Mouse (Mus musculus) heart, postnatal 0 days (tissue): ENCODE results near the gene Snx32. TPM values are rescaled to one million over a fixed set of nuclear protein-coding genes. Genes with fewer than 3 reads are reported as not detected.

Experiments
- ATAC-seq: fragments of 200-750 bp; cut with Nextera tagmentation; 2 replicates; pipeline ENCODE4 v1.8.0; 2017; ENCODE audit warnings: low read depth, moderate number of reproducible peaks, moderate library complexity; ENCODE audit not compliant: insufficient read depth
- DNase-seq: peaks from one replicate; pipeline ENCODE4 v3.0.0-alpha.2; 2016; ENCODE audit warnings: low spot score
- H3K27ac ChIP-seq: fragments of 300-500 bp; sonication (generic); 2 replicates; pipeline ENCODE4 v1.5.1; 2014; ENCODE audit warnings: low read depth, mild to moderate bottlenecking
- H3K27me3 ChIP-seq: fragments of 300-500 bp; sonication (generic); 2 replicates; pipeline ENCODE4 v1.6.1; 2014; ENCODE audit warnings: low read length, mixed read lengths; ENCODE audit not compliant: control insufficient read depth, insufficient read depth
- H3K36me3 ChIP-seq: fragments of 300-500 bp; sonication (generic); replicated peaks from 2 replicates; pipeline ENCODE4 v1.6.1; 2014; ENCODE audit warnings: low read length, mixed read lengths; ENCODE audit not compliant: control insufficient read depth, insufficient read depth
- H3K4me1 ChIP-seq: fragments of 300-500 bp; sonication (generic); 2 replicates; pipeline ENCODE4 v1.6.1; 2014; ENCODE audit warnings: antibody characterized with exemption; ENCODE audit not compliant: control insufficient read depth, insufficient read depth
- H3K4me2 ChIP-seq: fragments of 300-500 bp; sonication (generic); 2 replicates; pipeline ENCODE4 v1.6.1; 2014; ENCODE audit warnings: low read depth, mild to moderate bottlenecking, low read length, moderate library complexity
- H3K4me3 ChIP-seq: fragments of 300-500 bp; sonication (generic); 2 replicates; pipeline ENCODE4 v1.5.1; 2014; ENCODE audit warnings: low read depth, low read length
- H3K9ac ChIP-seq: fragments of 300-500 bp; sonication (generic); replicated peaks from 2 replicates; pipeline ENCODE4 v1.6.1; 2014; ENCODE audit warnings: low read depth, low read length, mixed read lengths
- H3K9me3 ChIP-seq: fragments of 300-500 bp; sonication (generic); replicated peaks from 2 replicates; pipeline ENCODE4 v1.6.1; 2016; ENCODE audit warnings: low read length; ENCODE audit not compliant: control insufficient read depth
- CTCF ChIP-seq: IDR thresholded peaks from 2 replicates; pipeline ENCODE4 v1.5.1; 2016; ENCODE audit warnings: antibody characterized with exemption, control low read depth, low read depth
- EP300 ChIP-seq: IDR thresholded peaks from 2 replicates; pipeline ENCODE4 v1.6.1; 2016; ENCODE audit warnings: antibody characterized with exemption, low read depth
- WGBS: fragments of 180-500 bp; shearing (Covaris S2); extraction: QIAGEN DNeasy Blood & Tissue Kit; methylation state at CpG from one replicate; pipeline ENCODE4 v1.1.7; 2014; 5-methylcytosine and 5-hydroxymethylcytosine counted together
- polyA plus RNA-seq: library from polyadenylated mRNA; unstranded; fragments of >200 nt; fragmentation: Nextera tagmentation; extraction: Ambion mirVana; gene quantifications from 2 replicates; pipeline ENCODE4 v1.2.1, GENCODE M21; 2015
- total RNA-seq: library from RNA; depleted of rRNA; stranded (reverse); fragments of >200 nt; gene quantifications from 2 replicates; pipeline ENCODE4 v1.2.3, GENCODE M21; 2014; ENCODE audit warnings: low replicate concordance

Snx32 gene
- total and polyA plus RNA-seq, 2 experiments from 2014 or later, result 9.1 to 22.6 TPM

DNA sequence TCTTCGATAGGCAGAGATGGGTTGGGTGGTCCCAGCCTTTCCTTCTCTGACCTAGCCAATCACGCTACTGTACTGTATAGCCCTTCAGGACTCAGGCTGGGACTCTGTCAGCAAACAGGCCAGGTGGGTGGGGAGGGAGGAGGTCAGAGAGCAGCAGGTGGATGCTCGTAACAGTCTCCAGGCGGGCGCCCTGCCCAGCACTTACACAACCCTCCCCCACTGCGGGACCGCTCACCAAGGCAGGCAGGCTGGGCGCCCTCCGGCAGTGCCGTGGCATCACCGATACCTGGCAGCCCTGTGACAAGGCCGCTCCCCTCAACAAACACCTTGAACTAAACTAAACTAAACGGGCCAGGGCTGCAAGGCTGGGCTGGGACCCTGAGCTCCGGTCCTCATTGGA lies 43.9 kb upstream of the Snx32 start:
- Histone ChIP-seq H3K27me3 (peaks cover 36% of the 10 kb centered on the region), H3K27ac (no peak overlapping the region), H3K4me2 (no peak overlapping the region), H3K9ac (no peak overlapping the region), H3K4me3 (no peak overlapping the region), H3K9me3 (no peaks in the 10 kb centered on the region), H3K36me3 (no peaks in the 10 kb centered on the region), H3K4me1 (no peaks in the 10 kb centered on the region)
- DNase-seq (no peak), ATAC-seq (no peak)
- TF ChIP-seq CTCF (no peak), EP300 (no peak)
- 81% methylated on average over 14 of the region's 14 CpGs for WGBS

DNA sequence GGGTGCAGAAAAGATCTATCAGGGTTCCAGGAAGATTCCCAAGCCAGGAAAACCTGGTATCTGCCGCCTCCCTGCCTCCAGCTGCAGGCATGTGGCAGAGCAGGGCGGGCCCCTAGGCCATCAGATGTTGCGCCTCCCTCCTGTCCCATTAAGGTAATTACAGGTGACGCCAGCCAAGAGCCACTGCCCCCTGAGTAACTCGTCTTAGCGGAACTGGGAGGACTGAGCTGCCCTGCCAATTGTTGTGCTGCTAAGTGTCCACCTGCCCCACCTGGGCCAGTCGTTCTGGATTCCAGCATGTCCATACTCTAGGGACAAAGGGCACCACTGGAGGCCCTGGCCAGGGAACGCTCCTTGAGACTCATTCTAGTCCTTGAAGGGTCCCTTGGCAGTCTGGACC lies 43.5 kb upstream of the Snx32 start:
- ATAC-seq (no peak), DNase-seq (no peak)
- Histone ChIP-seq H3K4me1 (no peaks in the 10 kb centered on the region), H3K4me2 (no peak overlapping the region), H3K9me3 (no peaks in the 10 kb centered on the region), H3K27me3 (peaks cover 31% of the 10 kb centered on the region), H3K36me3 (no peaks in the 10 kb centered on the region), H3K27ac (no peak overlapping the region), H3K9ac (no peak overlapping the region), H3K4me3 (no peak overlapping the region)
- no peak for TF ChIP-seq EP300
- no peak for TF ChIP-seq CTCF
- WGBS, result 69% methylated on average over 8 of the region's 8 CpGs

DNA sequence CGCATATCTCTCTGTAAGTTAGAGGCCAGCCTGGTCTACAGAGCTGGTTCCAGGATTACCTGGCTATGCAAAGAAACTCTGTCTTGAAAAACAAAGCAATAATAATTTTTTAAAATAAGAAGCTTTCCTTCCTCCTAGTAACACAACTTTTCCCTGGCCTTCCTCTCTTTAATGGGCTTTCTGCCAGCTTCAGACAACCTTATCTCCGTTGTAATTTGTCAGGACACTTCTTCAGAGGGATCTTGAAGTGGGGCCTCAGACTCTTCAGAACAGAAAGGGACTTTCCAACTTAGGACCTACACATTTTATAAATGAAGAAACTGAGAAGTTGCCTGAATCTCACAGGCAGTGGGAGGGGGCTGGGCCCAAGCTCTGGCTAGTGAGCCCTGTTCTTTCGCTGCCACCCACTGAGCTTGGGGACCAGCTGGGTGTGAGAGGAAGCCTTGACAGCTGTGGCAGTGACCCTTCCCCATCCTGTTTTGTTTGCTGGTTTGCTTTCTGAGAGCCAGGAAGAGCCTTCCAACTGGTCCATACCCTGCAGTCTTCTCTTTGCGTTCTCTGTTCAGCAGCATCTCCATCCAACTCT lies 37.2 kb upstream of the Snx32 start:
- ATAC-seq (no peak), DNase-seq (no peak)
- no peak overlapping the region for H3K4me3 ChIP-seq
- H3K9me3 ChIP-seq, result no peaks in the 10 kb centered on the region
- H3K36me3 ChIP-seq, result no peaks in the 10 kb centered on the region
- no peak overlapping the region for H3K4me2 ChIP-seq
- H3K9ac ChIP-seq, result no peak overlapping the region
- H3K27ac ChIP-seq, result no peak overlapping the region
- TF ChIP-seq EP300 (no peak), CTCF (no peak)
- H3K27me3 ChIP-seq, result no peaks in the 10 kb centered on the region
- WGBS, result 53% methylated on average over 4 of the region's 4 CpGs
- H3K4me1 ChIP-seq, result no peaks in the 10 kb centered on the region

DNA sequence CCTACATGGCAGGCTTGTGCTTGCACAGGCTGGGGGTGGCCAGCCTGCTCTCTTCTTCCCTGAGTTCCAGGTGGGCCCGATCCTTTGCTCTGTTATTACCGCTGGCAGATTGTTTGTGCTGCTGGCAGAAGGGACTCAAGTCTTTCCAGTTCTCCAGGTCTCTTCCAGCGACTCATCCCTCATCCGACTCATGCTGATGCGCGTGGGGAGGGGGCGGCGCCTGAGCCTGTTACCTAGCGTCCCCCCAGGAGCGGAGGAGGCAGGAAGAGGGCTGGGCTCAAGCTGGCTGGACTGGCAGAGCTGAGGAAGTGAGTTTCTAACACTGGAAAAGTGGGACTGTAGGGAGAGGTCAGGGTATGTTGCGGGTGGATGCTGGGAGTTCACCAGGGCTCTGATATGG lies 33.7 kb upstream of the Snx32 start:
- Histone ChIP-seq H3K4me2 (no peak overlapping the region), H3K27ac (no peak overlapping the region), H3K4me1 (no peaks in the 10 kb centered on the region), H3K9ac (no peak overlapping the region), H3K27me3 (no peaks in the 10 kb centered on the region), H3K9me3 (no peaks in the 10 kb centered on the region), H3K4me3 (no peak overlapping the region), H3K36me3 (no peaks in the 10 kb centered on the region)
- 62% methylated on average over 11 of the region's 11 CpGs for WGBS
- TF ChIP-seq CTCF (no peak), EP300 (no peak)
- no peak for DNase-seq
- ATAC-seq, result no peak

DNA sequence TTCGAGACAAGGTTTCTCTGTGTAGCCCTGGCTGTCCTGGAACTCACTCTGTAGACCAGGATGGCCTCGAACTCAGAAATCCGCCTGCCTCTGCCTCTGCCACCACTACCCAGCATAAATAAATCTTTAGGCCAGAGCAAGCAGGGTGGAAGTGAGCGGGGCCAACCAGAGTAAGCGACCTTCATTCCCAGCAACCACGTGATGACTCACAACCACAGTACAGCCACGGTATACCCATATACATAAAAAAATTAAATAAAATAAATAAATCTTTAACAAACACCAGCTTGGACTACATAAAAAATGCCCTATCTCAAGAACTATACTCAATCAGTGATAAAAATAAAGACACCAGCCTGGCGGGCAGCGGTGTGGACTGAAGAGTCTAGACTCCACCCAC lies 33.0 kb upstream of the Snx32 start:
- TF ChIP-seq CTCF (no peak), EP300 (no peak)
- no peak overlapping the region for H3K4me2 ChIP-seq
- H3K36me3 ChIP-seq, result no peaks in the 10 kb centered on the region
- H3K27me3 ChIP-seq, result no peaks in the 10 kb centered on the region
- DNase-seq, result no peak
- H3K9ac ChIP-seq, result no peak overlapping the region
- H3K27ac ChIP-seq, result no peak overlapping the region
- no peaks in the 10 kb centered on the region for H3K9me3 ChIP-seq
- ATAC-seq, result no peak
- no peak overlapping the region for H3K4me3 ChIP-seq
- 87% methylated on average over 9 of the region's 9 CpGs for WGBS
- no peaks in the 10 kb centered on the region for H3K4me1 ChIP-seq

DNA sequence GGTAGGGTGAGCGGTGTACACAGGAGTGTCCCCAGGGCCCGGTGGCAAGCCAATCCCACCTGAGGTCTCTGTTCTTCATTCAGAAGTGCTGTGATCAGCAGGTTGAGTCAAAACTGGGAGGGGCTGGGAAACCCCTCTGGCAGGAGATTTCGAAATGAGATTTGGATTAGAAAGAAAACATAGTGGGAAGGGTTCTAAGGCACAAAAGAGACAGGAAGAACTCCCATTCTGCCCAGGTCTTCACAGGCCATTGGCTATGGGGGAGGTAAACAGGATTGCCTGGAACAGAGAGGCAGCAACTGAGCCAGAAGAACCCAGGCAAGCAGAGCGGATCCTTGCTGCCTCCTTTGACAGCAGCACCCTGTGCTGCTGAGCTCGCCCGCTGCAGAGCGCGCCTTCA lies 28.4 kb upstream of the Snx32 start:
- Histone ChIP-seq H3K9me3 (no peaks in the 10 kb centered on the region), H3K4me2 (no peak overlapping the region), H3K36me3 (no peaks in the 10 kb centered on the region), H3K4me1 (no peaks in the 10 kb centered on the region), H3K27me3 (no peaks in the 10 kb centered on the region), H3K27ac (no peak overlapping the region), H3K9ac (no peak overlapping the region), H3K4me3 (no peak overlapping the region)
- DNase-seq (no peak), ATAC-seq (no peak)
- WGBS, result 64% methylated on average over 8 of the region's 8 CpGs
- TF ChIP-seq EP300, result no peak
- TF ChIP-seq CTCF, result no peak
